Mouse (Mus musculus) telencephalon, adult 2 months (tissue): Measurements from ENCODE around the gene Cep57.
"Not testable (repeated sequence)": the region's sequence is repeated elsewhere in the genome, so short reads cannot be mapped to it uniquely, and the experiment has no call there.

Experiments used
- DNase-seq: peaks from one replicate; pipeline ENCODE4 v3.0.0-alpha.2; 2011; ENCODE audit warnings: low read depth, low spot score

Gene Cep57

DNA sequence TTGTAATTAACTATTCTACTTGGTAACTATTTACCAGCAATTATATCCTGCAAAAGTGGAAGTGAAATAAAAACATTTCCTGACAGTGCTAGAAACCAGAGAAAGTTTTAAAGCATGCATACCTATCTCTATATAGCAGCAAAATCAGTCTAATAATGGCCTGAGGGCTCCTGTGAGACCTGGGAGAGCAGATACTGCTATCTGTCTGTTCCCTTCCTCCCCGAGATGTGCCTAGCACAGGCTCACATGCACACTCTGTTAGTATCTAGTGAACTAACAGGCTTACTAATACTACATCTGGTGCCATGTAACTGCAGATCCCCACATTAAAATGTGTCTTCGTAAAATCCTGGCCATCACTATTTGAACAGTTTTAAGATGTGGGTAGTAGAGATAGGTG, 32.2 kb downstream of the Cep57 start:
- no peak for DNase-seq

DNA sequence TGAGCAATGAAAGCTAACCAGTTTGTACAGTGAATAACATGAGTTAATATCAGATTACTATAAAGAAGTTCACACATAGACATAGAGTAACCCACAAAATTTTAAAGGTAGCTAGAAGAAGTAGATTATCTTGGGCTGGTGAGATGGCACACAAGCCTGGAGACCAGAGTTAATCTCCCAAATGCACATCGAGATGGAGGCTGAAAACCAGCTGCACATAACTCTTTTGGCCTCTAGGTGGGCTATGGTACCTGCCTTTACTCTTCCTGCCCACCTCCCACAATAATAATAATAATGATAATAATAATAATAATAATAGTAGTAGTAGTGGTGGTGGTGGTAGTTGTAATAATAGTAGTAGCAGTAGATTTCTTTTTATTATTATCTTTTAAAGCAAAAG, 32.6 kb downstream of the Cep57 start:
- DNase-seq: no peak

DNA sequence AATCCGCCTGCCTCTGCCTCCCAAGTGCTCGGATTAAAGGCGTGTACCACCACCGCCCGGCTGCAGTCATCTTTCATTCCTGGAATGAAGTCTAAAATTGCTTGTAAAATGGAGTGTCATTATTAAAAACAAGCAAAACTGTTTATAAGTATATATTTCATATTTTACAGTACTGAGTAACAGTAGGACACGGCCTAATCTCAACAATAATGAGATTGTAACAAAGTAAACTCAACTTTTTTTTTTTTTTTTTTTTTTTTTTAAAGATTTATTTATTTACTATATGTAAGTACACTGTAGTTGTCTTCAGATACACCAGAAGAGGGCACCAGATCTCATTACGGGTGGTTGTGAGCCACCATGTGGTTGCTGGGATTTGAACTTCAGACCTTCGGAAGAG, 36.0 kb downstream of the Cep57 start:
- not testable (repeated sequence) for DNase-seq

DNA sequence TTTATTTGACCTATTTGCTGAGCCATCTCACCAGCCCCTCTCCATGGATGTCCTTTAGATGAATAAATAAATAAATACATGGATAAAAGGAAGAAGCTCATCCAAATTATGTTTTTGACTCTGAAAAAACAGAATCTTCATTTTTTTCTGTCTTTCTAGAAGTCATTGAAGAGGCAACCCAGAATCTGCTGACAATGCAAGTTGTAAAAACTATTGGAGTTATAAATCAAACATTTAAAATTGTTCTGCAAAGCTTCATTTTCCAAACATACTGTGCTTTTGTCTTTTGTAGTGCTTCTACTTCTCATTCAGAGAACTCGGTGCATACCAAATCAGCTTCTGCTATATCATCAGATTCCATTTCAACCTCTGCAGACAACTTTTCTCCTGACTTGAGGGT, 44.9 kb downstream of the Cep57 start:
- no peak for DNase-seq

DNA sequence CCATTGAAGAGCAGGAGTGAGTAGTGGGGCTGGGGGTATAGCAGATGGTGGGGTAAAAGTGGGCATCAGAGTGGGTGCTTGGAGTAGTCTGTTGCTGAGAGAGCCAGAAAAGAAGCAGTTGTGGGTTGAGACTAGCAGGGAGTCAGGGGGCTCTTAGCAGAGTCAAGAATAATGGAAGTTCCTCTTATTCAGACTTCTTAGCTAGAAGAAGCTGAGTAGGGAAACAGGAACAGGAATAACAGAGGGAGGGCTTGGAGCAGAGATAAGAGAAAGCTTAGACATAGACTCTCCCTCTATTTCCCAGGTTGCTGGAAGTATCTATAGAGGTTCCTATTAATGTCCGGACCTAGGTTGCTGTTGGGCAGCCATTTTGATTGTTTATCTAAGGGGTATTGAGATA, 52.2 kb downstream of the Cep57 start:
- DNase-seq: no peak

DNA sequence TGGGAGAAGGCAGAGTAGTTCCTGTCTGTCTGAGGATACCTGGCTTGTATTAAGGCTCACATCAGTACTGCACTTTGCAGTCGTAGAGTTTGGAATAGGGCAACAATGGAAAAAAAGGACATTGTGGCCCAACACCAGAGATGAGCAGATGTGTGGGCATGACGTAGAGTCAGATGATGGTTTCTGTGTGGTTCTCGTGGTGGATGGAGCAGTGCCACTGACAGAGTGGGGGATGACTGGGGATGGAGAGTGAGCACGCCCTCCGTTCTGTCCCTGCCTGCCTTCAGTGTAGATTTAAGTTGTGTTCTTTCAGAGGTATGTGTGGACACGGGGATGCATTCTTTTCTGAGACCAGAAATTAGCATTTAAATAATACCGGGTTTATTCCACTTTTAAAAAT, 60.3 kb downstream of the Cep57 start:
- peak; percentile 44 for DNase-seq

DNA sequence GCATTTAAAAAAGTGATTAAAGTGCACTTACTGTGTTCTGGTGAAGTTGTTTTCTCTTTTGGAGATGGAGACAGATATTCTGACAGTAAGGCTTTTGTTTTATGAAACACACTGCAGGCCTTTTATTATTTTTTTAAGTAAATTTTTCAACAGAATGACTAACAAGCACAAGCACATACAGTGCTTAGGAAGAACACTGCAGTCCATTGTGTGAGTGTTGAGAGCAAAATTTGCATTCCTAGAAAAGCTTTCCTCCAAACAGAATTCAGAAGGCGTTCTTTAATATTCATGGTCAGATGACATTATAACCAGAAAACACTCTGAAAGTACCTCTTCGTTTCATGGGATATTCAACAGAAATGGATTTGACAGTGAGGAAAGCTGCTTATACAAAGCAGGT, 61.3 kb downstream of the Cep57 start:
- peak; percentile 66 for DNase-seq

DNA sequence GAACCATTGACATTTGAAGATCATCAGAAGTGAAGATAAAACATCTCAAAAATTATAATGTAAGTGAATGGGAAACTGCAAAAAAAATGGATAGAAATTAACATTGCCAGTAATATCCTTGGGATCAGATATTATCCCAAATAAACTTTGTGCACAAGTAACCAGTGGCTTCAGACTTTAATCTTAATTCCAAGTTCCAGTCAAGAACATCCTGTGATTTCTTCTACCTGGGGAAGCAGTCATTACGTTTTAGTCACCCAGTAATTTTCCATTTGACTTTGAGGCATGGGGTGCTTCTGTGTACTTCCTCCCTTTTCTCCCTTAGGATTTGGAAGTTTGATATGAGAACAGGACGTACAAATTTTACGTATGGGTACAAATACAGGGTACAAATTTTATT, 66.5 kb downstream of the Cep57 start:
- no peak for DNase-seq
